Mouse (Mus musculus): ENCODE results near the gene Wfdc6b.
"Not testable (repeated sequence)": the region's sequence is repeated elsewhere in the genome, so short reads cannot be mapped to it uniquely, and the experiment has no call there.

Wfdc6b gene

DNA sequence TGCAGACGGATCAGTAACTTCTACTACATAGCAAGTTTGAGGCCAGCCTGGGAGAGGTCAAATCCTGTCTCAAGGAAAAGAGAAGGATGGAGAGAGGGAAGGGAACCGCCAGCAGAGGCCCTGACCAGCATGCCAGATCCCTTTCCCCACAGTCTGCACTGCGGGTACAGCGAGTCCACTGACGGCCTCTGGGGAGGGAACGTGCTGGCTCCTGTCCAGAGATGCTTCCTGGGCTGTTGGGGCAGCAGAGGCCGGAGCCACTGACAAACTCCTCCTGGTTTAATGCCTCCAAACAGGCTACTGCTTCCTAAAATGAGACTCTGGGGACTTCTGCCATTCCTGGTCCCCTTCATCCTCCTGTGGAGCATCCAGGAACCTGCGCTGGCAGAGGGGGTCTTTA lies at the start of gene Wfdc6b, which contains the start of gene Wfdc8:
Wfdc6b (plus strand) TSS at position 52 of the 400 bp plus-strand sequence.
Wfdc8 (minus strand) TSS at position 156 of the 400 bp plus-strand sequence.
- in situ Hi-C loops (cut with MboI, MseI): not testable (repeated sequence)

DNA sequence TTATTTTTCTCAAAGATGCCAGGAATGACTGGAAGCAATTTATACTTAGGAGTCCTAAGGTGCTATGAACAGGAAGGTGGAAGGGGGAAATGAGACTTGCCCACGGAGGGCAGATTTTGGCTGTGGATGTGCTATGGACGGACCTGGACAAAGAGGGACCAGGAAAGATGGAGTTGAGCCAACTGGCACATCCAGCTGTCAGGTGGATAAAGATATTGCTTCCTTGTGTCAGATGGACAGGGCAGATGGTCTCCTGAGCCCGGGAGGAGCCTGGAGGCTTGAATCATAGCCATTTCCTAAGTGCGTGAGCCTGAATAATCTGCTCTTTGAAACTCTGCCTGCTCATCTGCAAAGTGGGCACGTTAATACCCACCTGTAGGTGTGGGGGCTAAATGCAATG lies 49.0 kb upstream of the Wfdc6b start:
- in situ Hi-C loops (cut with MboI, MseI): no loop called here

DNA sequence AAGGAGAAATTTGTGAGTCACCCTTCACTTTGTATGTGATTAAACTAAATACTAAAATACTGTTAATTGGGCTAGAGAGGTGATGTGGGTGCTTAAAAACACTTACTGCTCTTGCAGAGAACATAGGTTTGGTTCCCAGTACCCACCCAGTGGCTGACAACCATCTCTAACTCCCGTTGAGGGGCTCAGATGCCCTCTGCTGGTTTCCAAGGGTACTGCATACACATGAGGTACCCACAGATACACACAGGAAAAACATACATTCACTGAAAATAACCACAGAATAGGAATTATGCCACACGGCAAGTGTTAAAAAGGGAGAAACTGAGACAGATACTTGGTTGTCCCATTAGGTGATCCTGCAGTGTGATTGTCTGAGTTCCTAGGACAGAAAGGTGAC lies 46.3 kb upstream of the Wfdc6b start:
- in situ Hi-C loops (cut with MboI, MseI): no loop called here

DNA sequence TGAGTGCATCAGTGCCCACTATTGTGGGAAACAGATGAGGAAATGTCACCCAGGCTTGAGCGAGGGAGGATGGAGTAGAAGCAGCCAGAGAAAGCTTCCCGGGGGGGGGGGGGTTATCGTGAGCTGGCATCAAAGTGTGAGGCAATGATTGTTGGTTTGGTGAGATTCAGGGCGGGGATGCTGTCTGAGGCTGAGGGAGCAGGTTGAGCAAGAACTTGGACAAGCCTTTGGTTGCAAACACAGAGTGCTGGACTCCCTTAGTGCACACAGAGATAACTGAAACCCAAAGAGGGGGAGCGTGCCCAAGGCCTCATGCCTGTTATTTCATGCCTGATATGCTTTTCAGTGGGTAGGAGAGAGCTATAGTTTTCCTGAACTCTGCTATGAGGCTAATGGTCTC lies 45.9 kb upstream of the Wfdc6b start:
- in situ Hi-C loops (cut with MboI, MseI): no loop called here

DNA sequence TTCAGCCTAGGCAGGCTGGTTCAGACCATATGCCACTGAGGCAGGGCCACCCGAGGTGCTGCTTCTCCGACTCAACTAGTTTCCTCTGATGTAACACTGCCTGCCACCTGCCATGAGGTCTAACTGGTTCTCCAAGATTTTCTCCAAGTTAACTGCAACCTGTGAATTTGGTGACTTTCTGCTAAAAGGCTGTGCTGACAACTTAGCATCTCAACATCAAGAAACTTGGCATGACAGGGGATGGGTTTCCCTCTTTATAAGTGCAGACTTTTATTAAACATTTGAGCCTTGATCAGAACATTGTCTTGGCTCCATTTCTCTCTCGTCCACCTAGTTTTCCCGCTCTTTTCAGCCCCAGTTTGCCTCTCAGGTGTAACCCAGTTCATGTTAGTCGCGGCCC lies 40.0 kb upstream of the Wfdc6b start, which contains the start of gene Spint3:
Spint3 (minus strand) TSS at position 101 of the 400 bp plus-strand sequence.
- in situ Hi-C loops (cut with MboI, MseI): not testable (repeated sequence)

DNA sequence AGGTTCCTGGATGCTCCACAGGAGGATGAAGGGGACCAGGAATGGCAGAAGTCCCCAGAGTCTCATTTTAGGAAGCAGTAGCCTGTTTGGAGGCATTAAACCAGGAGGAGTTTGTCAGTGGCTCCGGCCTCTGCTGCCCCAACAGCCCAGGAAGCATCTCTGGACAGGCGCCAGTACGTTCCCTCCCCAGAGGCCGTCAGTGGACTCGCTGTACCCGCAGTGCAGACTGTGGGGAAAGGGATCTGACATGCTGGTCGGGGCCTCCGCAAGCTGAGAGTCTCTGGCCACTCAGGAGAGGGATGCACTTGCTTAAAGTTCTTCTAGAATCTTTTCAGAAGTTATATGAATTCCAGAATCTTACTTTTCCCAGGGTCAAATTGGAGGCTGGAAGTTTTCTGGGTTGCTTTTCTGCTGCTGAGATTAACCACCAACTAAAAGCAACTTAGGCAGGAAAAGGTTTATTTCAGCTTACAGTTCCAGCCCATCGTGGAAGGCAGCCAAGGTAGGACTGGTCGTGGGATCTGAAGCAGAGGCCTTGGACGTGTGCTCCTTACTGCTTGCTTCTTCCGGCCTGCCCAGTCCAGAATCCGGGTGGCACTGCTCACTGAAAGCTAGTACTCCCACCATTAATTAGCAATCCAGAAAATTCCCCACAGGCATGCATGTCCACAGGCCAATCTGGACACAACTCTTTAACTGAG lies 28.1 kb upstream of the Wfdc6b start, which contains the start of gene Wfdc6a:
Wfdc6a (minus strand) TSS at position 423 of the 701 bp plus-strand sequence.
- in situ Hi-C loops (cut with MboI, MseI): not testable (repeated sequence)

DNA sequence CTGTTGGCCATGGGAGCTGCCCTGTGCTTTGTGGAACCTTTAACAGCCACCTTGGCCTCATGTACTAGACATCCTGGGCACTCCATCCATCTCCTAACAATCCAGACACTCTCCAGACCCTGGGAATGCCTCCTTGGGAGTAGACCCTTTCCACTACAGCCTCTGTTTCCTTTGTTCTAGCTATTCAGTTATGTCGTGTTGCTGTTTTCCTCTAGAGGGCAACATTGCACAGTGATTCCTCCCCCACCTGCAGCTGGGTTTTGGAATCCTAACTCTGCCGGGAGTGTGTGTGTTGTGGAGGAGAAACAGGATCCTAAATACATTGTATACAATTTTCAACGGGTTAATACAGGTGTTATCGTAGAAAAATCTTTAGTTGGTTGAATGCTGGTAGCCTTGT lies 21.3 kb upstream of the Wfdc6b start:
- in situ Hi-C loops (cut with MboI, MseI): no loop called here

DNA sequence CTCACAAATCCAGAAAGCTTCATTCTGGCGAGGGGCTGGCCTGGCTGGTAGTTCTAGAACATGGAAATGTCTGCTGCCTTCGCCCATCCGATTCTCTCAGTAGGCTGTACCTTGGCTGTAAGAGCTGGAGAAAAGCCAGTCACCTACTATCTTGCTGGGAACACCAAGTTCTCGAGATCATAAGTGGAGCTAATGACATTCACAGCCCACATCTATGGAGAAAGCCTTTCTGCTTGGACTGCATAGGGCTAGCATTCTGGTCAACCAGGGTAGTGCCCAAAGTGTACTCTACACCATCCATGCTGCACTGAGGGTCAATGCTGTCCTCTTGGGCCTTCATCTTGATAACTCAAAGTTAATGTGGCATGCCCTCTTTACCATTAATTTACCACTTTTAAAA lies 19.8 kb upstream of the Wfdc6b start, which contains the start of gene Eppin:
Eppin (minus strand) TSS at position 101 of the 400 bp plus-strand sequence.
- in situ Hi-C loops (cut with MboI, MseI): no loop called here

DNA sequence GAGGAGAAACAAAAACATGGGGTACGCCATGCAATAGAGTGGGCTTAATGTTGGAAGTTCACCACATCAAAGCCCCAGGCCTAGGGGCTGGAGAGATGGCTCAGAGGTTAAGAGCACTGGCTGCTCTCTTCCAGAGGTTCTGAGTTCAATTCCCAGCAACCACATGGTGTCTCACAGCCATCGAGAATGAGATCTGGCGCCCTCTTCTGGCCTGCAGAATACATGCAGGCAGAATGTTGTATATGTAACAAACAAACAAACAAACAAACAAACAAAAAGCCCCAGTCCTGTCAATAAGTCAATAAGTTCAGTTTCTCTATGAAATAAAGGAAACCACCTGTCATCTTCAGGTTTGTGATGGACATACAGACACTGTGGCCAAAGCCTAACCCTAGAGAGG lies 13.1 kb upstream of the Wfdc6b start:
- in situ Hi-C loops (cut with MboI, MseI): loop anchor here (10.0 kb wide), 1 partner anchor 1905 kb away; no protein-coding TSS in a partner anchor

DNA sequence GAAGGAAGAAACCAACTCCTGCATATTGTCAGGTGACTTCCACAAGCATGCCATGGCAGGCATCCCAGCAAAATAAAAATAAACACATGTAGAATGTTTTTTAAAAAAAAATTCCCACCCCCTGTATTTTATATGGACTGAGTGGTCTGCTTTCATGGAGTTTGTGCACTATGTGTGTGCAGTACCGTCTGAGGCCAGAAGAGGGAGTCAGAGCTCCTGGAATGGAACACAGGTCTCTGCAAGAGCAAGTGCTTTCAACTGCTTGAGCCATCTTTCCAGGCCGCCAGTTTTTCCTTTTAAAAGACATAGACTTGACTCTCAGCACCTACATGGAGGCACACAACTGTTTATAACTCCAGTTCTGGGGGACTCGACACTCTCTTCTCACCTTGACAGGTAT lies 9.8 kb upstream of the Wfdc6b start:
- in situ Hi-C loops (cut with MboI, MseI): loop anchor here (10.0 kb wide), 1 partner anchor 1901 kb away; no protein-coding TSS in a partner anchor

DNA sequence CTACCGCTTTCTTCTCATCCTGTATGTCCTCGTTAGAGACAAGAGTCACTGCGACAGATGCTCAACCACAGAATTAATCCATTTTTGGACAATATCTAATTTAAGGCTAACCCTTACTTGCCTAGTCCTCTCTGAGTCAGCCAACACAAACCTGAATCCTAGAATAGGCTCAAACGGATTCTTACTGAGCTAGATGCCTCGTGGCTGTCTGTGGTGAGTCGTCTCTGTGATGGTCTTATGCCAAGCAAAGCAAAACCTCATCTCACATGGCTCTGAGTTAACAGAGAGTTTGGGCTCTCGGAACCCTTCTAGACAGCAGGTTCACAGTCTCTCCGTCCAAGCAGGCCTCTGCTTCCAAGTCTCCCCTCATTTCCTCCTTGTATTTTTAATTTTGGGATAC lies 8.9 kb upstream of the Wfdc6b start:
- in situ Hi-C loops (cut with MboI, MseI): loop anchor here (10.0 kb wide), 1 partner anchor 1900 kb away; no protein-coding TSS in a partner anchor

DNA sequence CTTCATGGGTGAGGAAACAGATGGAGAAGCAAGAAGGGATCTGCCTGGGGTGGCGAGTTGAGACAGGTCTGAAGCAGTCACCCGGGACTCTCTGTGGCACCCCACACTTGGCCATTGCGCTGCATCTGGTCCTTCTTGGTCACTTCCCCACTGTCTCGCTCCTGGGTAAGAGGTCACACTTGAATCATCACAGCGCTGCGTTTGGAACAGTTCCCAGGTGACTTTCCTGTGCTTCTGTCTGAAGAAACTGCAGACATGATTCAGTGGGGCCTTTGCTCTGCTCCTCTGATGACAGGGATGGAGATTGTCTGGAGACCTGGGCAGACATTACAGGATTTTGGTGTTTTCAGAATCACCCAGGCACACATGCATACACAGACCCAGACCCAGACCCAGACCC lies 4.5 kb upstream of the Wfdc6b start:
- in situ Hi-C loops (cut with MboI, MseI): loop anchor here (10.0 kb wide), 1 partner anchor 1896 kb away; no protein-coding TSS in a partner anchor

DNA sequence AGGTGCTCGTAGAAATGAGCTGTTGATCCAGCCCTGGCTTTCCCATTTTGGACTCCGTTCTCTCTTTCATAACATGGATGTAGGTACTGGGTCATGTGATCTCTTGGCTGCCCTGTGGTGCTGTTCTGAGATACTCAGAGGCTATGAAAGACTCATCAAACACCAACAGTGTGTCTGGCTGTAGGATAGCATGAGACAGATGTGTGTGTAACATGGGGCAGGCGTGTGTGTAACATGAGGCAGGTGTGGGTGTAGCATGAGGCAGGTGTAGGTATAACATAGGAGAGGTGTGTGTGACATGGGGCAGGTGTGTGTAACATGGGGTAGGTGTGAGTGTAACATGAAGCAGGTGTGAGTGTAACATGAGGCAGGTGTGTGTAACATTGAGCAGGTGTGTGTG lies 2.1 kb downstream of the Wfdc6b start:
- in situ Hi-C loops (cut with MboI, MseI): loop anchor here (5.0 kb wide), 1 partner anchor 33 kb away; no protein-coding TSS in a partner anchor

DNA sequence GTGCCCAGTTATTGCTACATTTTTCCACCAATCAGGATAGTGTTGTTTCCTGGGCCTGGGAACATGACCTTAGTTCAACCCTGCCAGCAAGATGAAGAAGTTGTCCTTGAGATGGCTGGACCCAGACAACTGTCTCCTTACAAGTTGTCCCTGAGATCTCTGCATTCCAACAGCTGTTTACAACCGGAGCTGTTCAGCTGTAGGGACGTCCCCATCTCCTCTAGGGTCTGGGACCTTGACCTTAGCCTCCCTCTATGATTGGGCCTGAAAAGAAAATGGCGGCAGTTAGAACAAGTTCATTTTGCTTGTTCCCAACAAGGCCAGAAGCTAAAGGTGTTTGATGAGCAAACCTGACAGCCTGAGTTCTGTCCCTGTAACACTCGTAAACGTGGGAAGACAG lies 5.7 kb downstream of the Wfdc6b start:
- in situ Hi-C loops (cut with MboI, MseI): loop anchor here (5.0 kb wide), 1 partner anchor 37 kb away; no protein-coding TSS in a partner anchor

DNA sequence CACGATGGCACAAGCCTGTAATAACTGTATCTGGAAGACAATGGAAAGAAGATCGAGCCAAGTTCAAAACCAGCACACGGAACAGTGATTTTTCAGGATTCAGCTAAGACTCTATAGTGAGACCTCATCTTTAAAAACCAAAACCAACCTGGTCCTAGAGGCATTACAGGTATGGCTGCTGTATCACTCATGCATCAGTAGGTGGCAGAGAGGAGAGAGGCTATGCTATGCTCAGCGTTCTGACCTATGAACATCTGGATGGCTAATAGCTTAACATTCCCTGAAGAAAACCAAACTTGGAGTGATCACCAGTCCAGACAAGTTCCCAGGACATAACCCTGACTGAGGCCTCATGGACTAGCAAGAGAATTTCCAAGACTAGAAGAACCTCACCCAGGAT lies 8.5 kb downstream of the Wfdc6b start:
- in situ Hi-C loops (cut with MboI, MseI): no loop called here

DNA sequence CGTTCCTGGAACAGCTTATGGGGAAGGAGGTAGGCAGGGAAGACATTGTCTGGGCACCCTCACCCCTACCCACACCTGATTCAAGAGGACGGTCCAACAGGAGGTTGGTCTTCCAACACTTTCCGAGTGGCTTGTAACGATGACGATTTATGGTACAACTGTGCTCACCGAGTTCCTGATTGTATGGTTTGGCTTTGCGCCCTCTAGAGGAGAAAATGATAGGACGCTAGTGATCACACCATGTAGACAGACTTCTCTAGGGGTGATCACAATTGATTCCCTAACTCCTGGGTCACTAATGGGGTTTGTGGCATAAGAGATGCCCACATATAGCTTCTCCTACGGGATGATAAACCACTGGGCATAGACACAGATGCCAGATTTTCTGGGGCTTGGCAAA lies 21.9 kb downstream of the Wfdc6b start:
- in situ Hi-C loops (cut with MboI, MseI): no loop called here

DNA sequence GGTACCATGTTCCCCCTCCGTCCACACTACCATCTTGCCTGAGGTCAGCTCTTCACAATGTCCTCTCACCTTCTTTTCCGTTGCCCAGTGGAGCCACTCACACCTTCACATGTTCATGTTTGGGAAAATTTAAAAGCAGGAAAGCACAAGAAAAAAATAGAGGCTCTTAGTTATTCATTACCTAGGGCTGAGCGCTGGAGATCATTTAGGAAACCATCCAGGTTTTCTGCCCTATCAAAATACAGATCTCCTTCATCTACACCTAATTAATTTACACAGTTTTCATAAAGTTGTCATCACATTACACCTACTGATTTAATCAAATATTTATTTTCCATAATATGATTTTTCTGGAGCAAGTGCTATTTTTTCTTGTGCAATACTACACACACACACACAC lies 25.4 kb downstream of the Wfdc6b start, which contains the start of gene Wfdc16:
Wfdc16 (minus strand) TSS at position 101 of the 400 bp plus-strand sequence.
- in situ Hi-C loops (cut with MboI, MseI): no loop called here

DNA sequence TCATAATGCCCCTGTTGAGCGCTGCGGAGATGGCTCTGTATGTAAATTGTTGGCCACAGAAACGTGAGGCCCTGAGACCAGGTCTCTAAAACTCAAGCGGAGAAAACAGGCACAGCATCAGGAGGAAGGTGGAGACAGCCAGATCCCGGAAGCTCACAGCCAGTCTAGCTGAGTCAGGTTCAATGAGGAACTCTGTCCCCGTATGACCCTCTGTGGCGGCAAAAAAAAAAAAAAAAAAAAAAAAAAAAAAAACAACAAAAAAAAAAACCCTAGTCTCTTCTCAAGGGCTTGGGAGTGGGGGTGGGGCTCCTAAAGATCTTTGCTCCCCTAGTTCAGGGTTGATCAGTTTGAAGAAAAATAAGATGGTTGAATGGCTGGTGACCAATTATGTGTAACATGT lies 27.8 kb downstream of the Wfdc6b start:
- in situ Hi-C loops (cut with MboI, MseI): loop anchor here (10.0 kb wide), 1 partner anchor 344 kb away; no protein-coding TSS in a partner anchor

DNA sequence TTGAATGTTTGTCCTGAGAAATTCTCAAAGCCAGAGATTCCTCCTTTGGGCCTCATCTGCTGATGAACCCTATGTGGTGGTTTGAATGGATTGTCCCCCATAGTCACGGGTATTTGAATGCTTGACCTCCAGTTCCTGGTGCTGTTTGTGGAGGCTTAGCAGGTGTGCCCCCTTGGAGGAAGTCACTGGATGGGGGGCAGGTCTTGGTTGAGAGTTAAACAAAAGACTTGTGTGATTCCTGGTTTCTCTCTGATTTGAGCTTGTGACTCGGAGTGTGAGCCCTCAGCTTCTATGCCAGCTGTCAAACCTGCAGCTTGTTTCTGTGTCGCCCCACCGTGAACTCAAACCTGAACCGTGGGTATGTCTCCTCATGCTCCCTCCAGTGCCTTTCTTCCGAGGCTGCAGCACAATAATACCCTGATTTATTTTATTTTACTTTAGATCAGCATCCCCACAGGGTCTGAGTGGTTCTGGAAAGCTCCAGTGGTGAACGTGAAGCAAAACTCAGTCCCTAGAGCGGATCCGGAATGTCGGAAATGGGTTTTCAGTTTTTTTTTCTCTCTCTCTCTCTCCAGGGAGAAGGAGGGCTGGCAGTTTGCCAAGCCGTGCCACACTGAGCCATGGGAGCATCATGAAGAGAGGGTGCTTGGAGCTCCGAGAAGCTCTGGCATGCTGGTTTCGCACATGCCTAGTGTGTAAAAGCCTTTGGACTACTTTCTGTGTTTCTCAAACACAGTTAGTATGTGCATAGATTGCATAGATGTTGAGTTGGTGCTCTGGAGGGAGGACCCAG lies 28.8 kb downstream of the Wfdc6b start:
- in situ Hi-C loops (cut with MboI, MseI): loop anchor here (10.0 kb wide), 1 partner anchor 343 kb away; no protein-coding TSS in a partner anchor

DNA sequence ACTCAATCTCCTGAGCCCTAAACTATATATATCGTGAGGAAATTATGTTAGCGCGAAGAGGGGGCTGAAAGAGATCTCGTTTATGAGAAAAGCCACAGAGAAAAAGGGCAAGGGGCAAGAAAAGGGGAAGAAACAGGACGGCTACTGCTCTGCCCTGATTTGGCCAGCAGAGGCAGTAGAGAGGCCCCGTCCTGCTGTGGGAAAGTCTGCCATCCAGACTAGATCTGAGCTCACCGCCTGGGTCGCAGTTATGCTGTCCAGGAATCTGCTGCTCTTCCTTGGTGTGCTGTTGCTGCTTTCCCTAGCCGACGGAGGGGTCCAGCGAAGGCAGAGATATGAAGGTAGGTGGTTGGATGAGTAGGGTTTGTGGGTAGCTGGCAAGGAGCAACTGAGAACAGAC lies 42.5 kb downstream of the Wfdc6b start, which contains the start of gene Wfdc10:
Wfdc10 (plus strand) TSS at position 189 of the 400 bp plus-strand sequence.
- in situ Hi-C loops (cut with MboI, MseI): no loop called here

DNA sequence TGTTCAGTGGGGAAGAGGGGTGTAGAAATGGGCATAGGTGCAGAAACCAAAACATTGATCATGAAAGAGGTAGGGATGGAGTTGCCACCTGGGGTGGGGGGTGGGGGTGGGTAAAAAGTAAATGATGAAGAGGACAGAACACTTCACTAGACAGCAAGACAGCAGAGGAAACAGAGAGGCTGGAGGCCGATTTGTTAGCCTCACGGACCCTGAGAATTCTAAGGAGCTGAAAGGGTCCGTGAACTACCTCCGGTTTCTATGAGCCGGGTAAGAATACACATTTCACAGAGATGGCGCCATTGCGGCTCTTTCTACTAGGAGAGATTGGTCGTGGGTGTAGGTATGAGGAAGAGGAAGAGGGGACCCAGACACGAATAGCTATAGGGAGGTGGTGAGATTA lies 43.2 kb downstream of the Wfdc6b start, which contains the start of gene Wfdc9:
Wfdc9 (minus strand) TSS at position 101 of the 400 bp plus-strand sequence.
- in situ Hi-C loops (cut with MboI, MseI): no loop called here

DNA sequence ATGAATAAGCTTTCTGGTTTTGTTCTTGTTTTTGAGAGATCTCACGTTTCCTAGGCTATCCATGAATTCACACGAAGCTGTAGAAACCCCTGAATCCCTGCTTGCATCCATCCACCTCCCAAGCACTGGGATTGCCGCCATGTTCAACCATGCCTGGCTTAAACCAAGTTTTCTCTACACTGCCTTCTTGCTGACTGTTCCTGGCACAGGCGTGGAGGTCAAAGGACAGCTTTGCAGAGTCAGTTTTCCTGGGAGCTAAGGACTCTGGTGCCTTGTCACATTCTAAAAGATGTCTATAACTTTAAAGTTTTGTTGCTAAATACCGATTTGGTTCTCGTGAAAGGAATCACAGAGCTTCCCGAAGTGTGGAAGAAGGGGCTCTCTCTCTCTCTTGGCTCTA lies 51.5 kb downstream of the Wfdc6b start:
- in situ Hi-C loops (cut with MboI, MseI): loop anchor here (10.0 kb wide), 1 partner anchor 1470 kb away; no protein-coding TSS in a partner anchor

Measured in T-helper 2 cell (primary cell).